Mouse (Mus musculus): ENCODE data around the gene Dstn. TPM values are rescaled to one million over a fixed set of nuclear protein-coding genes. Genes with fewer than 3 reads are reported as not detected.

The Dstn gene
- 376 and 396 TPM in 2 replicates for polyA plus RNA-seq (2016; fragmentation: Nextera tagmentation; extraction: Ambion mirVana)

DNA sequence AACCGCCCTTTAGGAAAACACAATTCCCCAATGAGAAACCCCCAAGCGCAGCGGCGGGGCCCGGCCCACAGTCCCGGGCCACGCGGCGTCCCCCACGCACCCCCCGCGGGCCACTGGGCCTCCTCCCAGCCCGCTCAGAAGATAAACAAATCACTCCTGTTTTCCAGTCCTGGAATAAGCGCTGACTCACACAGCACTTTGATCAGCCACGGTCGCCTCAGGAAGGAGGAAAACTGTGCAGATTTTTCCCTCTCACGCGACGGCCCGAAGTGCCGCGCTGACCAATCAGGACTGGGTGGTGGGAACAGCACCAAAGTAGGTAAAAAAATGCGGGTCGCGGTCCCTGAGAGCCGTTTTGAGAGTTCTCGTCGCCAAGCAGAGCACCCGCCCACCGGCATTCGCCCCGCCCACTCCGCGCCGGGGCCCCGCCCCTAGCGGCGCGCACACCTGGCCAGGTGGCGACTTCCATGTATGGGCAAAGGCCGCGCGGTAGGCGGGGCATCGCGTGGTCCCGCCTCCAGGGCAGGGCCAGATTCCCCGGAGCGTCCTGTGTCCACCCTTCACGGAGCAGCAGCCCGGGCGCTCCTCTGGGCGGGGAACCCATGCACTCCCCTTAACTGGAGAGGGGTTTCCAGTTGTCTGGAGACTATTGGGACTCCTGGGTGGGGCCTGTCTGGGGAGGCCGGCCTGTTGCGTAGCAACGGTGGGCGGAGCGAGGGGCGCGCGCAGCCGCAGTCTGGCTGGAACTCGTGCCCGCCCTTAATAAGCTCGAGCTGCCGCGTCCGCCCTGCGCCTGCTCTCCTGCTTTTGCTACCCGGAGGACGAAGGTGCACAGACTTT, at the start of gene Dstn:
TSS of gene Dstn (plus strand) at position 561 of the 840 bp plus-strand sequence.
- Histone ChIP-seq H3K9me3 (replicated peaks) (no peaks in the 10 kb centered on the region), H3K9ac (peak within 1 kb of the TSS; percentile 83), H3K4me2 (replicated peaks) (peak within 1 kb of the TSS; percentile 60), H3K27me3 (no peaks in the 10 kb centered on the region), H3K4me3 (peak within 1 kb of the TSS; percentile 67), H3K27ac (peak within 1 kb of the TSS; percentile 97), H3K36me3 (no peaks in the 10 kb centered on the region), H3K4me1 (peaks cover 25% of the 10 kb centered on the region)
- under 1% methylated on average over 71 of the region's 71 CpGs for whole genome bisulfite sequencing
- peak; percentile 98 for ATAC-seq (ENCODE audit: low FRiP score)

DNA sequence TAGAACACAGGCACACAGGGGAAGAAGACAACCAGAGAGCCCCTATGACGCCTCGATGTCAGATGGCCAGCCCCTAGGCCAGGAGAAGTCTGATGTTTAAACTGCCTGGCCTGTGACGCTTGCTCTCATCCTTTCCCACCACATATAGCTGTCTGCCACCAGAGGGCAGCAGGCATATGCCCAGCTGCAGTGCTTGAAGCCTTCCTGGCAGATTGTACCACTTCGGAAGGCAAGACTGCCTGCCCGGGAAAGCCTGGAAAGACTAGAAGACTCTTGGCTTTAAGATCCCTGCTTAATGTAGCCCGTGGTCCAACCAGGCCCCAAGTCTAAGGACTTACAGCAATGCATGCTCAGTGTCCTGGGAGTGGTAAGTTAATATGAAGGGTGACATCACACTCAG, 47.8 kb upstream of the Dstn start:
- H3K4me1 ChIP-seq = peaks cover 3% of the 10 kb centered on the region; the same call in 1 of the 2 replicates
- no peaks in the 10 kb centered on the region for H3K36me3 ChIP-seq
- H3K27me3 ChIP-seq = 0 out of 2 replicates have a peak, but pooled peaks cover 3% of the 10 kb centered on the region
- peak; percentile 21; the same call in 1 of the 2 replicates for ATAC-seq (ENCODE audit: low FRiP score)
- H3K4me3 ChIP-seq = no peak overlapping the region
- H3K27ac ChIP-seq = no peak overlapping the region
- H3K9ac ChIP-seq = no peak overlapping the region
- no peaks in the 10 kb centered on the region for H3K9me3 ChIP-seq (replicated peaks)
- 10% methylated on average over 6 of the region's 6 CpGs for WGBS
- H3K4me2 ChIP-seq (replicated peaks) = no peak overlapping the region

DNA sequence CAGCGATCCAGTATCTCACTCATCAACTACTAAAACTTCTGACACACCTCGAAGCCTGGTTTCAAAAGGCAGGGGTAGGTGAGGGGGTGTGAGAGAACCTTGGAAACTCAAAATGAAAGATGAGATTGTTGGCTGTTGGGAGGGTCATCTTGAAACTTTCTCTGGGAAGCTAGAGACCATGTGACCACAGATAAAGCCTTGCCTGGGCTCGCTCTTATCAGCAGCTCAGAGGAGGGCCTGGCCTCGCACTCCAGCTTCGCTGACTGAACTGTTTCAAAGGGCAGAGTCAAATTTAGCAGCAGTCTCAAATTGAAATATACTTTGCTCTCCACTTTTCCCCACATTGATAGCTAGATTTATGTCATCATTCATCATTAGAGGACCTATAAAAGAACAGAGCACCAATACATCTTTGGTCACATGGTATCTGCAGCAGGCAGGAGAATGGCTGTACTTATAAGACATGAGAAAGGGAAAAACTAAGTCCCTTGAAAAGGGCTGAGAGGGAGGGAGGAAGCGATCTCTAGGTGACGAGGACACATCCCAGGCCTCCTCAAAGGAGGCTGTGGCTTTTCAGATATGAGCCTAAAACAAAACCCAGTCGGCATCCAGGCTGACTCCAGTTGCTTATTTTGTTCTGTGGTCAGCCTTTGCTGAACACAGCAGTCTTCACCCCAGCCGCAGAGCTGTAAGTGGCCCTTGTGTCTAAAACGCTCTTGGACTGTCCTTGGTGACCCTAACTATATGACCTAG, 44.0 kb upstream of the Dstn start:
- 75% methylated on average over 10 of the region's 10 CpGs for WGBS
- H3K4me3 ChIP-seq = no peak overlapping the region
- no peak overlapping the region for H3K4me2 ChIP-seq (replicated peaks)
- no peak for ATAC-seq (ENCODE audit: low FRiP score)
- no peaks in the 10 kb centered on the region for H3K27me3 ChIP-seq
- H3K36me3 ChIP-seq = no peaks in the 10 kb centered on the region
- H3K9ac ChIP-seq = no peak overlapping the region
- H3K4me1 ChIP-seq = no peaks in the 10 kb centered on the region
- no peaks in the 10 kb centered on the region for H3K9me3 ChIP-seq (replicated peaks)
- no peak overlapping the region for H3K27ac ChIP-seq

DNA sequence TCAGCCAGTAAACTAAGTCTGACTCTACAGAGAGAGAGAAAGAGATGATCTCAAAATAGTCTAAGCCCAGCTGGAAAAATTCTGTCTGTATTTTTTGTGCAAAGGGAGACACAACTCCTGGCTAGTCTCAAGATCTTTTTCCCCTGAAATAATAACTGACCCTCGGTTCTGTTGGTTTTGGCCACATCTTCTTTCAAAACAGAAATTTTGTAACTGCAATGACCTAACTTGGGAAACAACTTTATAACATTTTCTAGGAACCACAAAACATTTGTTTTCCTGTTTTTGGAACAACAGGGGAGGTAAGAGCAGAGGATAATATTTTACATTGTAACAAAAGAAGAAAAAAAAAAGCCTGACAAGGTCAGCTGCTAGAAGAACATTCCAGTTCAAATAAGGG, 39.1 kb upstream of the Dstn start:
- 63% methylated on average over 1 of the region's 1 CpGs for WGBS

DNA sequence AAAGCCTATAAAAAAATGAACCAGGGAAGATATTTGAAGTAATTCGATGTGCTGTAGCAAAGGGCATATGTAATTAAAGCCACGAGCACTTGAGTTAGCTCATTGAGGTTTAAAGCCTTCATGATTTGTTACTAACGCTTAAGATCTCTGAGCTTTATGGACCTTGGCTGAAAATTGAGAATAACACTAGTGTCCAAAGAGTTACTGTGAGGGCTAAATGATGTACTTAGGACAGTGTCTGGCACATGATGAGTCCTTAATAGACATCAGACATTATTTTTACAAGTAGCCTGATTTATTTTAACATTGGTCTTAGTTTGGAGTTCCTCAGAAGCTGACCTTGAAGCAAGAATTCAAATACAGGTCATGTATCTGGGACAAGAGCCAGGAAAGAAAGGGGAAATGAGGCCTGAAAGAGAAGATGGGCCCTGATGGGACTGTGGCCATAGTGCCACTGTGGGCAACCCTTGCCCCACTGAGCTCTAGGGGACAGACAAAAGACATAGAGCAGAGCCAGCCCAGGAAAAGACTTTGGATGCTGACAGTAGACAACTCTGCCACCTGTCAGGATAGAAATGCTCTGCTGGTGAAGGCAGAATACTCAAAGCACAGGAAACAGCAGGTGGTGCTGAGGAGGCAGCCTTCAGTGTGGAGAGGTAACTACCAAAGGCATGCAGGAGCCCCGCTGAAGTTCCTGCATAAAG, 38.0 kb upstream of the Dstn start:
- H3K9me3 ChIP-seq (replicated peaks) = no peaks in the 10 kb centered on the region
- ATAC-seq (ENCODE audit: low FRiP score) = no peak
- 75% methylated on average over 4 of the region's 4 CpGs for WGBS
- no peaks in the 10 kb centered on the region for H3K36me3 ChIP-seq
- H3K4me3 ChIP-seq = no peak overlapping the region
- H3K4me2 ChIP-seq (replicated peaks) = no peak overlapping the region
- no peaks in the 10 kb centered on the region for H3K27me3 ChIP-seq
- H3K9ac ChIP-seq = no peak overlapping the region
- no peaks in the 10 kb centered on the region for H3K4me1 ChIP-seq
- H3K27ac ChIP-seq = no peak overlapping the region

More for the DNA sequence above, 39.1 kb upstream of the Dstn start:
- Histone ChIP-seq H3K4me3 (no peak overlapping the region), H3K4me2 (replicated peaks) (no peak overlapping the region), H3K27ac (no peak overlapping the region), H3K36me3 (no peaks in the 10 kb centered on the region), H3K4me1 (no peaks in the 10 kb centered on the region), H3K9me3 (replicated peaks) (no peaks in the 10 kb centered on the region), H3K9ac (no peak overlapping the region), H3K27me3 (no peaks in the 10 kb centered on the region)
- no peak for ATAC-seq (ENCODE audit: low FRiP score)

DNA sequence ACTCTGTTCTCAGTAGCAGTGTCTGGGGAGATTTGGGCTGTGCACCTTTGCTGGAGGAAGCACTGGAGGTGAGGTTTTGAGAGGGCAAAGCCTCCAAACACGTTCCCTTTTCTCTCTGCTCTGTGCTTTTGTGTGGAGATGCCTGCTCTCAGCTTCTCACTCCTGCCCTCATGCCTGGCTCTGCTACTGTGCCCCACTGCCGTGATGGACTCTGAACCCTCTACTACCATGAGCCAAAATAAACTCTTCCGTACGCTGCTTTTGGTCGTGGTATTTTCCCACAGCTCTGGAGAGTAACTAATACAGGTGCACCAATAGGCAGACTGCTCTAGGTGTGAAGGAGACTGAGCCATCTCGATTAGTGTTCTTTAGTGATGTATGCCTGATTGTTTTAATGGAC, 35.8 kb upstream of the Dstn start:
- no peak overlapping the region for H3K4me3 ChIP-seq
- H3K36me3 ChIP-seq = no peaks in the 10 kb centered on the region
- H3K27me3 ChIP-seq = no peaks in the 10 kb centered on the region
- no peaks in the 10 kb centered on the region for H3K9me3 ChIP-seq (replicated peaks)
- H3K27ac ChIP-seq = no peak overlapping the region
- H3K4me1 ChIP-seq = no peaks in the 10 kb centered on the region
- WGBS = 92% methylated on average over 6 of the region's 6 CpGs
- no peak for ATAC-seq (ENCODE audit: low FRiP score)
- H3K9ac ChIP-seq = no peak overlapping the region
- H3K4me2 ChIP-seq (replicated peaks) = no peak overlapping the region

DNA sequence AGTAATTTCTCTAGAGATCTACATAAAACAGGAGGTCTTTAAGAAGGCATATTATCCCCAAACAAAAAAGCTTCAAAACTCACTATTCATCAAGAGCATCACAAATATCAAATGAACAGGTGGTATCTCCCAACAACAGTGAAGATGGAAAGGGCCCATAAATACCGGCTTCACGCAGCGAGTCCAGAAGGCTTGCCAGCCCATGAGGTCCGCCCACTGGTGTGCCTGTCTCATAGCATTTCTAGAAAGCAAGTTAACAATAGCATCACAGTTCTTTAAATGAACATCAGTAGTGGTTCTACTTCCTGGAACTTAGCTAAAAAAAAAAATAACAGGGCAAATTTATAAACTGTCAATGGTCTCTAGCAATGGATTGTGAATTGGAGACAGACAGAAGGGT, 33.1 kb upstream of the Dstn start:
- Histone ChIP-seq H3K4me2 (replicated peaks) (no peak overlapping the region), H3K27me3 (no peaks in the 10 kb centered on the region), H3K9me3 (replicated peaks) (no peaks in the 10 kb centered on the region), H3K36me3 (no peaks in the 10 kb centered on the region), H3K4me3 (no peak overlapping the region), H3K9ac (no peak overlapping the region), H3K4me1 (no peaks in the 10 kb centered on the region), H3K27ac (no peak overlapping the region)
- ATAC-seq (ENCODE audit: low FRiP score) = no peak
- 93% methylated on average over 4 of the region's 4 CpGs for whole genome bisulfite sequencing

DNA sequence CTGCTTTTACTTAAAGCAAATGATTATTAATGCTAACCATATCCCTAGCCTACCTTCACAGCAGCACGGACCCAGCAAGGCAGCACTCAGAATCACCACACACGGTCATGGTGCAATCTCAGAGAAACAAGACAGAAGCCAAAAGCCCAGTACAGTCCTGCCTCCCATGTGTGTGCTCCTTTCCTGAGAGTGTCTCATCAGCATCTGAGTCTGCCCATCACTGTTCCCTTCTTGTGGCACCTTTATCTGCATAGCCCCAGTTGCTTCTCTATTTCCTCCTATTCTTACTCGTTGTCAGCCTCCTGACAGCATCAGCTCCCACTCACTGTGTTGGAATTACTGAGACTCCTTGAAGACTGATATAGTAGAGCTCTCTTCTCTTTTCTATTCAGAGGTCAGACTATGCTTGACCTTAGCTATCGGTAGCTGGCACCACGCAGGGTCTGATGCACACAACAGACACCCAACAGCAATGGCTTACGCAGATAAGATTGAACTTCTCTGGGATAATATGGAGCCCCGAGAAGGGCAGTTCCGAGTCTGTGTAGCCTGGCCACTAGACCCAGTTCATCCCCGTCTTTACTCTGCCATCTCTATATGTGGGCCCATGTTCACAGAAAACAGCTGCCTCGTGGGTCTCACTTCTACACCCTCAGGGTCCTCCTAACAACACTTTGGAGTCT, 32.4 kb upstream of the Dstn start:
- no peak for ATAC-seq (ENCODE audit: low FRiP score)
- Histone ChIP-seq H3K9me3 (replicated peaks) (no peaks in the 10 kb centered on the region), H3K4me1 (no peaks in the 10 kb centered on the region), H3K36me3 (no peaks in the 10 kb centered on the region), H3K9ac (no peak overlapping the region), H3K27ac (no peak overlapping the region), H3K27me3 (no peaks in the 10 kb centered on the region), H3K4me2 (replicated peaks) (no peak overlapping the region), H3K4me3 (no peak overlapping the region)
- WGBS = 79% methylated on average over 10 of the region's 10 CpGs

DNA sequence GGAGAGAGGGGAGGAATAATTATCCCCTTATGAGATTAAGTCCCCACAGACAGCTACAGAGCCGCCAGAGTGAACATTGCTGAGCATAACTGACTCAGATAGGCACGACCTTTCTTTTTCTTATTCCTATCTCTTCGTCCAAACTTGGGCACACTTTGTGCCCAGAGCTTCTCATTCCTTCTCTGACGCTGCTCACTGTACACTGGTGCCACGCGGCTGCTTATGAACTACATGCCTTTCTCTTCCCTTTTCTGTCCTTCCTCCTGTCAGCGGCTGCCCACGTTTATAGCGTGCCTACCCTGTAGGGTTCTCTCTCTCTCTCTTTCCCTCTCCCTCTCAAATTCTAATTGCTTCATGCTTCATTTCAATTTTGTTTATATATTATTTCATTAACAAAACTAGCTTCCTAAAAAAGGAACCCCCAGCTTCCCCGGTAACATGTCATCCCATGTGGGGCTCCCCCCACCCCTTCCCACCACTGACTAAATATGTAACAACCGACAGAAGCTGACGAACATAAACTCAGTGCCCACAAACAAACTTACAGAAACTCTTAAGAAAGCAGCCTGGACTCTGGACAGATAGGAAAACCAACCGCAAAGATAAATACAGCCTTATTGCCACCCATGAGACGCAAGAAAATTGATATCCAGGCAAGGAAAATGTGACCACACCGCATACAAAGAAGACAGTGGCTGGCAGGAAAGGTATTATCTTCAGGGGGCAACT, 25.8 kb upstream of the Dstn start:
- no peaks in the 10 kb centered on the region for H3K27me3 ChIP-seq
- H3K36me3 ChIP-seq = no peaks in the 10 kb centered on the region
- no peak overlapping the region for H3K4me3 ChIP-seq
- no peak overlapping the region for H3K27ac ChIP-seq
- H3K4me2 ChIP-seq (replicated peaks) = no peak overlapping the region
- H3K4me1 ChIP-seq = no peaks in the 10 kb centered on the region
- no peak for ATAC-seq (ENCODE audit: low FRiP score)
- H3K9ac ChIP-seq = no peak overlapping the region
- WGBS = 85% methylated on average over 15 of the region's 15 CpGs
- no peaks in the 10 kb centered on the region for H3K9me3 ChIP-seq (replicated peaks)

DNA sequence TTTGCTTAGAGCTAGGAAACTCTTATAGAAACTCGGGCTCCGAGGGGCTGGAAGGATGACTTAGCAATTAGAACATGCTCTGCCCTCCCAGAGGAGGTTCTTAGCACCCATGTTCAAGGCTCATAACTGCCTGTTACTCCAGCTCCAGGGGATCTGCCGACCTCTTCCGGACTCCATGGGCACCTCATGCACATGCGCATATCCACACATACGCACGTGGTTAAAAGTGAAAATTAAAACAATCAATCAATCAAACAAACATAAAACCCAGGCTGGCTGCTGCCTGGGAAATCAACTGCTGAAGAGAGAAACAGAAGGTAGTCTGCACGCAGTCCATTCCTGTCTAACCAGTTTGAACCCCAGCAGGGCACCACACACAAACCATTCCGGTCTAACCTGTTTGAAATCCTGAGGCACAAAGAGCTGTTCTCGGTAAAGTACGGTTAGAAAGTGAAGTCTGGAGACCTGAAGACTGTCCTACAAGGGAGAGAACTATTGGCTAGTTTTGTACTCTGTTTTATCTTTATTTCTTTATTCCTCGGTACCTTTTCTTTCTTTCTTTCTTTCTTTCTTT, 25.2 kb upstream of the Dstn start:
- Histone ChIP-seq H3K27me3 (no peaks in the 10 kb centered on the region), H3K27ac (no peak overlapping the region), H3K9ac (no peak overlapping the region), H3K4me2 (replicated peaks) (no peak overlapping the region), H3K4me1 (no peaks in the 10 kb centered on the region), H3K4me3 (no peak overlapping the region), H3K36me3 (no peaks in the 10 kb centered on the region), H3K9me3 (replicated peaks) (no peaks in the 10 kb centered on the region)
- 59% methylated on average over 12 of the region's 12 CpGs for WGBS
- ATAC-seq (ENCODE audit: low FRiP score) = no peak

DNA sequence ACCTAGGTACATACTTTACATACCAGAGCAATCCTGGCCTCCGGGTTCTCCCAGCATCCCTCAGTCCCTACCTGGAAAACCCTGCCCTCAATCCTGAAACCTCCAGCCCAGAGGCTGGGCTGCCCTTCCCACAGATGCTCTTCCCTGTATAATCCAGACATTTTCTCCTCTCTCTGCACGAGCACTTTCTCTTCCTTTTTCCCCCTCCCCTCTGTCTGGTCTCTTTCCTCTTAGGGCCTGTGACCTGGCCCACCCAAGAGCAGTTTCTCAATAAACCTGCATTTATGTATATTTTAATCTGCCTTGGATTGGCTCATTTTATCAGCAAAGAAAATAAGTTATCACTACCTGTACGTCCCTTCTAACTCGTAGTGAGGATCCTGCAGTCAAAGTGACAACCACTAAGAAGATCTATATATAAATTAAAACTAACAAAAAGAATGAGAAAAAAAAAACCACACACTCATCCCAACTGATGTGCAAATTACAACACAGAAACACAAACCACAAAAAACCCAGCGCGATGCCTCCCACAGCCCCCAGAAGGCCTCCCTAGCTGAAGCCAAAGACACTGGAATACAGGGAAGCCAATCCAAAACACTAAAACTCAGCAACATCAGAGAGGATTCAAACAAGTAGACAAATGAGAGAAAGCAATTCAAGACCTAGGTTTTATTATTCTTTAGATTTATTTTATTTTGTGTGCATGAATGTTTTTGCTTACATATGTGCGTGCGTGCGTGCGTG, 23.6 kb upstream of the Dstn start:
- WGBS = 89% methylated on average over 10 of the region's 10 CpGs
- Histone ChIP-seq H3K27me3 (no peaks in the 10 kb centered on the region), H3K27ac (no peak overlapping the region), H3K4me2 (replicated peaks) (no peak overlapping the region), H3K4me3 (no peak overlapping the region), H3K4me1 (no peaks in the 10 kb centered on the region), H3K36me3 (no peaks in the 10 kb centered on the region), H3K9me3 (replicated peaks) (no peaks in the 10 kb centered on the region), H3K9ac (no peak overlapping the region)
- no peak for ATAC-seq (ENCODE audit: low FRiP score)

All from hindbrain, embryonic 12.5 days (tissue).